Mouse (Mus musculus) kidney, embryonic 16.5 days (tissue): ENCODE data around the gene Cacna1c. TPM values are rescaled to one million over a fixed set of nuclear protein-coding genes. Genes with fewer than 3 reads are reported as not detected.

Source experiments
- ATAC-seq: fragments of 200-750 bp; cut with Nextera tagmentation; 2 replicates; pipeline ENCODE4 v1.8.0; 2017; ENCODE audit warnings: moderate TSS enrichment; ENCODE audit not compliant: low FRiP score, low TSS enrichment
- H3K27ac ChIP-seq: fragments of 300-500 bp; sonication (generic); 2 replicates; pipeline ENCODE4 v1.5.1; 2014; ENCODE audit warnings: low read length
- H3K27me3 ChIP-seq: fragments of 300-500 bp; sonication (generic); 2 replicates; pipeline ENCODE4 v1.6.1; 2014; ENCODE audit warnings: low read length, control low read depth, mixed read lengths; ENCODE audit not compliant: insufficient read depth
- H3K36me3 ChIP-seq: fragments of 300-500 bp; sonication (generic); 2 replicates; pipeline ENCODE4 v1.6.1; 2014; ENCODE audit warnings: low read length, control low read depth, mixed read lengths; ENCODE audit not compliant: insufficient read depth
- H3K4me1 ChIP-seq: fragments of 300-500 bp; sonication (generic); 2 replicates; pipeline ENCODE4 v1.6.1; 2014; ENCODE audit warnings: low read length, control low read depth, mixed read lengths; ENCODE audit not compliant: insufficient read depth
- H3K4me2 ChIP-seq: fragments of 300-500 bp; sonication (generic); replicated peaks from 2 replicates; pipeline ENCODE4 v1.6.1; 2014; ENCODE audit warnings: low read depth, low read length
- H3K4me3 ChIP-seq: fragments of 300-500 bp; sonication (generic); 2 replicates; pipeline ENCODE4 v1.5.1; 2014; ENCODE audit warnings: mild to moderate bottlenecking, low read length
- H3K9ac ChIP-seq: fragments of 300-500 bp; sonication (generic); replicated peaks from 2 replicates; pipeline ENCODE4 v1.6.1; 2014; ENCODE audit warnings: low read length
- H3K9me3 ChIP-seq: fragments of 300-500 bp; sonication (generic); 2 replicates; pipeline ENCODE4 v1.6.1; 2016; ENCODE audit warnings: low read length, control low read depth
- WGBS: fragments of 180-500 bp; shearing (Covaris S2); extraction: QIAGEN DNeasy Blood & Tissue Kit; methylation state at CpG from one replicate; pipeline ENCODE4 v1.1.7; 2014; 5-methylcytosine and 5-hydroxymethylcytosine counted together
- polyA plus RNA-seq: library from polyadenylated mRNA; unstranded; fragments of >200 nt; fragmentation: Nextera tagmentation; extraction: Ambion mirVana; gene quantifications from 2 replicates; pipeline ENCODE4 v1.2.1, GENCODE M21; 2015

The Cacna1c gene
- polyA plus RNA-seq, 1 experiment from 2014 or later: 1.4 TPM

- no peaks in the 10 kb centered on the region for H3K9me3 ChIP-seq
- no peak overlapping the region for H3K9ac ChIP-seq
- no peaks in the 10 kb centered on the region for H3K36me3 ChIP-seq
- no peaks in the 10 kb centered on the region for H3K4me1 ChIP-seq
- WGBS: 32% methylated on average over 1 of the region's 1 CpGs
- no peak overlapping the region for H3K27ac ChIP-seq
- ATAC-seq: no peak
- H3K27me3 ChIP-seq: no peaks in the 10 kb centered on the region
- H3K4me2 ChIP-seq: no peak overlapping the region
- H3K4me3 ChIP-seq: no peak overlapping the region
Observed at GRCm38 (mm10) chr6:118858431-118858830, 337.8 kb downstream of the Cacna1c start.

DNA sequence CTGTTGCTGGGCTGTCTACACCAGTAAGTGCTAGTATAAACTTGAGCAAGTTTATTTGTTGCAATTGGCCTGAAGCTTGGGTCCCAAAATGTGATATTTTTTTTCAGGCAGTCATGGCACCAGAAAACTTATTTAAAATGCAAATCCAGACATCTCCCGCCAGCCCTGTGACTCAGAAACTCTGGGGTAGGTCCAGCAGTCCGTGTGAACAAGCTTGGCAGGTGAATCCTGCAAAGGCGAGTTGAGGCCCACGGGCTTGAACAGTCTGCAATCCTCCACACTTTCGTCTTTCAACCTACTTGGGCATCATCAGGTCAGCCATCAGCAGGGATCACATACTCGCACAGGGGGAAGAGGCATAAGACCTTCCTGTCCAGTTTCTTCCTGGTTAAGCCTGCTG is 344.1 kb downstream of the Cacna1c start:
- Histone ChIP-seq H3K4me2 (no peak overlapping the region), H3K4me1 (peaks cover 8% of the 10 kb centered on the region), H3K36me3 (no peaks in the 10 kb centered on the region), H3K27ac (no peak overlapping the region), H3K4me3 (no peak overlapping the region), H3K9me3 (no peaks in the 10 kb centered on the region), H3K9ac (no peak overlapping the region), H3K27me3 (no peaks in the 10 kb centered on the region)
- 84% methylated on average over 6 of the region's 6 CpGs for WGBS
- ATAC-seq: no peak

- no peak overlapping the region for H3K9ac ChIP-seq
- 93% methylated on average over 3 of the region's 3 CpGs for WGBS
- H3K27me3 ChIP-seq: no peaks in the 10 kb centered on the region
- H3K4me3 ChIP-seq: no peak overlapping the region
- H3K36me3 ChIP-seq: no peaks in the 10 kb centered on the region
- H3K9me3 ChIP-seq: no peaks in the 10 kb centered on the region
- no peak overlapping the region for H3K4me2 ChIP-seq
- no peak for ATAC-seq
- H3K4me1 ChIP-seq: peaks cover 12% of the 10 kb centered on the region
- H3K27ac ChIP-seq: no peak overlapping the region
Observed at GRCm38 (mm10) chr6:118851086-118851485, 345.1 kb downstream of the Cacna1c start.

- no peaks in the 10 kb centered on the region for H3K27me3 ChIP-seq
Observed at GRCm38 (mm10) chr6:118848640-118849039, 347.6 kb downstream of the Cacna1c start.

DNA sequence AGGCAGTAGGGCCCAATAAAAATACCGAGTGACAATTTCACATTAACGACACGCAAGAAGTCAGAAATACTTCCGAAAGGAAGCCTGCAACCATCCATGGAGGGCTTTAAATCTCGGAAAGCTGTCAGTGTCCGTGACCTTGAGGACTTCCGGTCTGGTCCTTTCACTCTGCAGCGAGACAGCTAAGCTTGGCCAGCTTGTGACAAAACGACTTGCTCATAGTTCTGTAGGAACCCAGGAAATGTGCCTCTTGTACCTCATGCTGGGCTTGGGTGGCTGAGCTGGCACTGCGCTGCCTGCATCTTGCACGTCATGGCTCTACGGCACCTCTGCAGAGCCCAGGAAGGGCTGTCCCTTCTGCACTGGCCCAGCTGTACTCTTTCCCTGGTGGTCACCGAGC is 348.5 kb downstream of the Cacna1c start:
- Histone ChIP-seq H3K9me3 (no peaks in the 10 kb centered on the region), H3K27me3 (no peaks in the 10 kb centered on the region), H3K27ac (peak overlapping the region; percentile 39; the same call in 1 of the 2 replicates), H3K36me3 (no peaks in the 10 kb centered on the region), H3K4me3 (no peak overlapping the region), H3K9ac (no peak overlapping the region), H3K4me2 (peak overlapping the region; percentile 33), H3K4me1 (peaks cover 15% of the 10 kb centered on the region)
- no peak for ATAC-seq
- WGBS: 27% methylated on average over 13 of the region's 13 CpGs

More at GRCm38 (mm10) chr6:118848640-118849039, 347.6 kb downstream of the Cacna1c start:
- 80% methylated on average over 2 of the region's 2 CpGs for WGBS
- Histone ChIP-seq H3K4me1 (peaks cover 15% of the 10 kb centered on the region), H3K4me3 (no peak overlapping the region), H3K27ac (no peak overlapping the region), H3K36me3 (no peaks in the 10 kb centered on the region), H3K9ac (no peak overlapping the region), H3K9me3 (no peaks in the 10 kb centered on the region), H3K4me2 (no peak overlapping the region)
- ATAC-seq: 0 out of 2 replicates have a peak, but pooled peaks have one; percentile 36

- H3K4me2 ChIP-seq: no peak overlapping the region
- no peaks in the 10 kb centered on the region for H3K9me3 ChIP-seq
- no peaks in the 10 kb centered on the region for H3K27me3 ChIP-seq
- H3K9ac ChIP-seq: no peak overlapping the region
- ATAC-seq: peak; percentile 34; the same call in 1 of the 2 replicates
- H3K36me3 ChIP-seq: no peaks in the 10 kb centered on the region
- H3K4me1 ChIP-seq: peaks cover 15% of the 10 kb centered on the region
- WGBS: 23% methylated on average over 2 of the region's 2 CpGs
- no peak overlapping the region for H3K27ac ChIP-seq
- H3K4me3 ChIP-seq: no peak overlapping the region
Observed at GRCm38 (mm10) chr6:118845829-118846228, 350.4 kb downstream of the Cacna1c start.

GRCm38 (mm10) chr6:118845180-118845579 is 351.0 kb downstream of the Cacna1c start:
- Histone ChIP-seq H3K9me3 (no peaks in the 10 kb centered on the region), H3K27ac (no peak overlapping the region), H3K4me1 (peaks cover 15% of the 10 kb centered on the region), H3K36me3 (no peaks in the 10 kb centered on the region), H3K9ac (no peak overlapping the region), H3K4me2 (no peak overlapping the region), H3K4me3 (no peak overlapping the region), H3K27me3 (no peaks in the 10 kb centered on the region)
- WGBS: 41% methylated on average over 6 of the region's 6 CpGs
- ATAC-seq: no peak

GRCm38 (mm10) chr6:118843566-118843965 is 352.7 kb downstream of the Cacna1c start:
- no peaks in the 10 kb centered on the region for H3K36me3 ChIP-seq
- no peaks in the 10 kb centered on the region for H3K9me3 ChIP-seq
- no peak overlapping the region for H3K9ac ChIP-seq
- H3K4me3 ChIP-seq: no peak overlapping the region
- 80% methylated on average over 8 of the region's 8 CpGs for WGBS
- H3K27me3 ChIP-seq: no peaks in the 10 kb centered on the region
- ATAC-seq: no peak
- no peak overlapping the region for H3K4me2 ChIP-seq
- no peak overlapping the region for H3K27ac ChIP-seq
- peaks cover 27% of the 10 kb centered on the region for H3K4me1 ChIP-seq

DNA sequence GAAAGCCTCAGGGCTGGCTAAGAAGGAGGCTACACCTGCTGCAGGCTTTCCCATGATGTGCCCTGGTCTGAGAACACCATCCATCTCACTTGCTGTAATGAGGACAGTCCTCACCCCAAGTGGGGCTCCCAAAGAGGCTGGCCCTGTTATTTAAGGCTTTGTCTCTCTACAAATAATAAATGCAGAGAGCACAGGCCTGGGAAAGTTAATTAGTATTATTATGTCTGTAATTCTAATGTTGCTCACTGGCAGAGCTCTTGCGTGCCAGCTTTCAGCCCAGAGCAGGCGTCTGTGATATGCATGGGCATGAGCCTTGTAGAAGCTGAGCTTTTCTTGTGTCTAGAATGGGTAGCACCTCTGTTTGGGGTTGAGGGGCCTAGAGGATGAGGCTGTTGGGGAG is 354.3 kb downstream of the Cacna1c start:
- WGBS: 98% methylated on average over 2 of the region's 2 CpGs
- H3K9me3 ChIP-seq: no peaks in the 10 kb centered on the region
- H3K4me1 ChIP-seq: peaks cover 16% of the 10 kb centered on the region
- H3K4me2 ChIP-seq: no peak overlapping the region
- H3K27ac ChIP-seq: no peak overlapping the region
- no peak overlapping the region for H3K4me3 ChIP-seq
- H3K27me3 ChIP-seq: no peaks in the 10 kb centered on the region
- no peaks in the 10 kb centered on the region for H3K36me3 ChIP-seq
- H3K9ac ChIP-seq: no peak overlapping the region
- ATAC-seq: no peak

- Histone ChIP-seq H3K4me2 (peak overlapping the region; percentile 16; the same call in 1 of the 2 replicates), H3K9me3 (no peaks in the 10 kb centered on the region), H3K36me3 (no peaks in the 10 kb centered on the region), H3K4me3 (no peak overlapping the region), H3K4me1 (peaks cover 12% of the 10 kb centered on the region), H3K27me3 (no peaks in the 10 kb centered on the region), H3K27ac (peak overlapping the region; percentile 28; the same call in 1 of the 2 replicates), H3K9ac (no peak overlapping the region; the same call in 1 of the 2 replicates)
- 32% methylated on average over 14 of the region's 14 CpGs for WGBS
- ATAC-seq: peak; percentile 93
Observed at GRCm38 (mm10) chr6:118838919-118839915, 357.0 kb downstream of the Cacna1c start.
